Mouse (Mus musculus) urinary bladder, postnatal 25 days (tissue): Measurements from ENCODE around the gene Fpr2.
"Not testable (repeated sequence)": the region's sequence is repeated elsewhere in the genome, so short reads cannot be mapped to it uniquely, and the experiment has no call there.

Experiments
- DNase-seq: peaks from one replicate; pipeline ENCODE4 v3.0.0; 2022; ENCODE audit warnings: low spot score

Fpr2 gene

DNA sequence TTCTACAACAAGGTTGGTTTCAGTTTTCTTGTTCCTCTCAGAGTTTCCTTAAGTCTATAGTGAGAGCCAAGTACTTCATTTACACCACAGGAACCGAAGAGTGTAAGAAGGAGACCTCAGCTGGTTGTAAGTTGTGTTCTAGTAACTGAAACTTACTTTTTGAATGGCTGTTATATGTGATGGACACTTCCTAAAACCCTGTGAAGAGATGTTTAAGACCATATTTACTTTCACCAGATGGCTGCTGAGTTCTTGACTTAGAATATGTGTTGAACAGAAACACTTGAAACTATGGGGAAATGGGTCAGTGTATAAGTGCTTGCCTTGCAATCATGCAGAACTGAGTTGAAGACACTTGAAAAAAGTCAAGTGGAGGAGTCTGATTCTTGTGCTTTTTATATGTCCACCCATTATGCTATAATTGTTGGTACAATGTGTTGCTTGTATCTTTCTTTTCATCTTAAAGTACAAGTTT lies at the start of gene Fpr2, which contains the start of gene Fpr3:
Gene Fpr2 (plus strand): TSS at position 51 of the 475 bp plus-strand sequence.
Gene Fpr3 (plus strand): TSS at position 79 of the 475 bp plus-strand sequence.
- no peak for DNase-seq

DNA sequence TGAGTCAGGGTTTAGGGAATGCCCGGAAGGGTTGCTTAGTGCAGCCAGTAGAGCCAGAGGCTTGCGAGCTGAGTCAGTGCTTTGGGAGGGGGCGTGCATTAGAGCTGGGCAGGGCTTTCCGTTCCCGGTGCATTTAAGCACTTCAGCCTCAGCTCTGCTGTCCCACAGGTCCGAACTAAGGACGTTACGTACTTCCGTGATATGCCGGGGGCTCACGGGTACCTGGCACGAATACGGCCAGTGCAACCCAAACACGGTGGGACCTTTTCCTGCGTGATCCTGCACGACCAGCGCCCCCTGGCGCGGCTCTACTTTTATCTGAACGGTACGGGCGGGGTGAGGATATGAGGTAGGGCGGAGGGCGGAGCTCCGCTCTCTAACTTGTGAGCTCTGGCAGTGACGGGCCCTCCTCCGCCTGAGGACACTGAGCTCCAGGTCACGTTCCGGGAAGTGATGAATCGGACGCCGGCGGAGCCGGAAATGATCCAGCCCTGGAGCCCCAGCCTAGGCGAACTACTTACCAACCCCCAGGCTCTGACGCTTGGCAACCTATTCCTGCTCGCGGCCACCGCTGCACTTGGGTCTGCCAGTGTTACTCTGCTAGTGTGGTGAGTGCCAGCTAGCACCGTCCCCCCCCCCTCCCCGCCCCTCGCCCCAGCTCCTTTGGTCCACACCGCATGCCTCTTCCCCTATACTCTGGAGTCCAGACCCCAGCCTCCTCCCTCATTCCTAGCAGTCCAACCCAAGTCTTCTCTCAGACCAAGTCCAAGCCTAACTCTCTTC lies 49.5 kb upstream of the Fpr2 start:
- peak; percentile 93 for DNase-seq

GRCm38 (mm10) chr17:17839276-17839675 lies 48.3 kb upstream of the Fpr2 start:
- DNase-seq = no peak

- DNase-seq = no peak
These were observed 46.8 kb upstream of the Fpr2 start for GRCm38 (mm10) chr17:17840796-17841195.

- DNase-seq = no peak
These were observed 43.9 kb upstream of the Fpr2 start for GRCm38 (mm10) chr17:17843534-17844261.

DNA sequence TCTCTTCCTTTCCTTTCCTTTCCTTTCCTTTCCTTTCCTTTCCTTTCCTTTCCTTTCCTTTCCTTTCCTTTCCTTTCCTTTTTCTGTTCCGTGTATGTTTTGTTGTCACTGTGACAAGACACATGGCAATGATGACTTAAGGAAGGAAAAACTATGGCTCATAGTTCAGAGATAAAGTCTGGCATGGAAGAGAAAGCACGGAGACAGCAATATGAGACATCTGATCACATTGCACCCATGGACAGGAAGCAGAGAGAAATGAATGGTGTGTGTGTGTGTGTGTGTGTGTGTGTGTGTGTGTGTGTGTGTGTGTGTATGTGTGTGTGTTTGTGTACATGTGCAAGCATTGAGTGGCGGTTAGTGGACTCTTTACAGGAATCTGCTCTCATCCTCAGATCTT lies 43.0 kb upstream of the Fpr2 start:
- DNase-seq = not testable (repeated sequence)

- DNase-seq = no peak
These were observed 42.2 kb upstream of the Fpr2 start for GRCm38 (mm10) chr17:17845187-17846027.

DNA sequence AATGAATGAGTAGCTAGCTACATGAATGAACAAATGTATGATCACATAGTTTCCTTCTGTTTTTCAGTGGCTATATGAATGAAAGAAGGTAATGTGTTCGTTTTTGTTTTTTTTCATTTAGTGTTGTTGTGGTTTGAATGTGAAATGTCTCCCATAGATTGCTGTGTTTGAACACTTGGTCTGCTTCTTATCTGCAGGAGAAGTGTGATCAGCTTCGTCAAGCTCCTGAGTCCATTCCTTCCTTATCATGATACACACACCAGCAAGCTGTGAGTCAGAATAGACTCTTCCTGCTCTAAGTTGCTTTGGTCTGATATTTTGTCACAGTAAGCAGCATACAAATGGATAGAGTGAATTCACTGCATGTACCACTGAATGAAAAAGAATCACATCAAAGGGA lies 38.6 kb upstream of the Fpr2 start:
- no peak for DNase-seq

- no peak for DNase-seq
These were observed 37.5 kb upstream of the Fpr2 start for GRCm38 (mm10) chr17:17849906-17850712.

GRCm38 (mm10) chr17:17855064-17855838 lies 32.4 kb upstream of the Fpr2 start, which contains the start of gene Has1:
Gene Has1 (minus strand): TSS chr17:17855205.
- DNase-seq = no peak

DNA sequence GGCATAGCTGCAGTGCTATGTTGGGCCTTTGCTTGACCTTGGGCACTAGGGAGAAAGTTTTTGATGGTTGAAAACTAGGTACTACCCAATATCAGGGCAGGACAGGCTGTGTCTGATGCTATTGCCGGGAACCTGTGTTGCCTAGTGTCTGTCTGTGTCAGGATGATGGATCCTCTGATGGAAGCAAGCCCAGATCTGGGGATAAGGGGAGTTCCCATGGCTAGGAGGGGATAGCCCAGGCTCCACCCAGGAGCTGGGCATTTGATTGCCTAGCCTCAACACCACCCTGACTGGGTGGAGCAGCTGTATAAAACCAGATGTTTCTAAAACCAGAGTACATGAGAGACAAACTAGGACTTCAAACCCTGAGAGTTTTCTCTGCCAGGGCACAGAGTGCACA lies 31.0 kb upstream of the Fpr2 start:
- DNase-seq = no peak

GRCm38 (mm10) chr17:17857446-17857845 lies 30.2 kb upstream of the Fpr2 start:
- no peak for DNase-seq

- no peak for DNase-seq
These were observed 27.5 kb upstream of the Fpr2 start for GRCm38 (mm10) chr17:17860110-17860509.

GRCm38 (mm10) chr17:17862360-17862759 lies 25.3 kb upstream of the Fpr2 start:
- DNase-seq = no peak

DNA sequence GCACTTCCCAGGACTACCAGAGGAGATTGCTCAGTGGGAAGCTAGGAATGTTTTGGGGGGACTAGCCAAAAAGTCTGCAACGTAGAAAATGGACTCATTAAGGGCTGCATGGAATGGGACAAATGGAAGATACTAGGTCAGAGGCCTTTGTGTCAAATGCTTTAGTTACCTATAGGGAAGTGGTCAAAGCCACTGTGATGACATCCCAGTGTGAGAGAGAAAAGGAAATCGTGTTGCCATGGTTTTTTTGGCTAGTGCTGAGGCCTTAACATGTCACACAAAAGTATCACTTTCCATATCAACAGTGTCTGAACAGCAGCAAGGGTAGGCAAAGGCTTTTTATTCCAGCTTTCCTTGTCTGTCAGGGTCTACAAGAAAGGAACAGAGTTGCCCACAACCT lies 22.5 kb upstream of the Fpr2 start:
- DNase-seq = no peak

GRCm38 (mm10) chr17:17866801-17867469 lies 20.7 kb upstream of the Fpr2 start:
- no peak for DNase-seq

GRCm38 (mm10) chr17:17870892-17871550 lies 16.6 kb upstream of the Fpr2 start:
- no peak for DNase-seq

- DNase-seq = no peak
These were observed 15.9 kb upstream of the Fpr2 start for GRCm38 (mm10) chr17:17871697-17872096.

GRCm38 (mm10) chr17:17879347-17879746 lies 8.3 kb upstream of the Fpr2 start:
- no peak for DNase-seq
